Mouse (Mus musculus): ENCODE results near the gene Pycard.
"Not testable (repeated sequence)": the region's sequence is repeated elsewhere in the genome, so short reads cannot be mapped to it uniquely, and the experiment has no call there.

The Pycard gene

DNA sequence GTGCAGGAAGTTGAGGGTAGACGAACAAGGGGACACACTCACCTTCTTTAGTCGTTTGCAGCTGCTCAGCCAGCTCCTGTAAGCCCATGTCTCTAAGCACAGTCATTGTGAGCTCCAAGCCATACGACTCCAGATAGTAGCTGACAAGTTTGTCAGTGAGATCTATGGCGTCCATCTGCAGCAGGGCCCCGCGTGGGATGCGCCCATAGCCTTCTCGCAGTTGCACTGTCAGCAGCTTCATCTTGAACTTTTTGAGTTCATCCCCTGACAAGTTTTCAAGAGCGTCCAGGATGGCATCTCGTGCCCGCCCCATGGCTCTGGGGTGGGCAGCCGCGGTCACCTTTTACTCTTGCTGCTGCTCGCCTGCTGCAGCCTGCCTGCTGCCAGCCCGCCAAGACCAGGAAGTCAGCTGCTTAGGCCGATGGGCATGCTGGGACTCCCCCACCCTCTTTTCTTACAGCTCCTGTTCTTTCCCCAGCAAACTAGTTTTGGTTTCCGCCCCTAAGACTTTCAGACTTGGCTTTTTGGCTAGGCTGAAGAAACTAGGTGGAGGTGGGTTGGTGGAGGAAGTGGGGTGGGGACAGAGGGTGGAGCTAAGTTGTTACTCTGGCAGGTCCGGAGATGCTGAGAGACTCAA is at the start of gene Pycard:
TSS of gene Pycard (minus strand) at position 527 of the 637 bp plus-strand sequence.
- peak in 1 of 2 experiments; percentile 44 for DNase-seq (ENCODE audit: low spot score in 2 of 2)

DNA sequence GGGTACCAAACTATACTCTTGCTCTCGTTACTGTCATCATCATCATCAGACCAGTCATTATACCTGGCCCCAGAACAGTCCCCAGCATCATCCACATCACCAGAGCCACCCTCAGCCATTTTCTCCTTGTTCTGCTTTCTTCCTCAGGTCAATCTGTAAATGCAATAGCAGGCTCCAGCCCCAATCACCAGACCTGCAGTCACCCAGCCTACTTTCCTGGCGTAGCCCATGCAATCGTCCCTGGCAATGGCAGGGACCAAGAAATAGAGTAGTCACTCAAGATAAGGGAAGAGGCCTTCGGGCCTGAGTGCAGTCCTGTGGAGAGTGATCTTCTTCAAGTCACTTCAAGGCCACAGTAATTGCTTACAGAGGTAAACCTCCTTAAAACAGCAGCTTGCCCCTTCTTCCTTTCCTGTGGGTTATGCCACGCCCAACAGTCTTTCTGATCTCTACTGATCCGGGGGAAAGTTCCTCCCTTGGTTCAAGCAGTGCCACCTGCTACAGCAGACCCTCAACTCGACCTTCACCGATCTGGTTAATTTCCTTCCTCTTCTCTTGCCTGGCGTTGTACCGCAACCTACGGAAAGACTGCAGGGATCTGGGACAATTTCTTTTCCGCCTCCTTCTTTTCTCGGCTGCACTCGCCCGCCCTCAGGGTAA is 48.6 kb upstream of the Pycard start:
- DNase-seq (ENCODE audit: low spot score in 2 of 2), result not testable (repeated sequence)

DNA sequence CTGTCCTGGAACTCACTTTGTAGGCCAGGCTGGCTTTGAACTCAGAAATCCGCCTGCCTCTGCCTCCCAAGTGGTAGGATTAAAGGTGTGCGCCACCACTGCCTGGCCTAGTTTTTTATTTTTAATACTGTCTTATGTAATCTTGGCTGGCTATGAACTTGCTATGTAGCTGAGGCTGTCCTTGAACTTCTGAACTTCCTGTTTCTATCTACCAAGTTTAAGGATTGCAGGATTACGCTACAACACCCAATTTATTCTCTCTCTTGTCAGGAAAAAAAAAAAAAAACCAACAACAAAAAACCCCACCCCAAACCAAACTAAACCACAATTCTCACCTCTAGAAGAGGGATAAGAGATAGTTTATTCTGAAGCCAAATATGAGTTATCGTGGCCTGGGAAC is 39.9 kb upstream of the Pycard start:
- DNase-seq (ENCODE audit: low spot score in 2 of 2), result no peak

DNA sequence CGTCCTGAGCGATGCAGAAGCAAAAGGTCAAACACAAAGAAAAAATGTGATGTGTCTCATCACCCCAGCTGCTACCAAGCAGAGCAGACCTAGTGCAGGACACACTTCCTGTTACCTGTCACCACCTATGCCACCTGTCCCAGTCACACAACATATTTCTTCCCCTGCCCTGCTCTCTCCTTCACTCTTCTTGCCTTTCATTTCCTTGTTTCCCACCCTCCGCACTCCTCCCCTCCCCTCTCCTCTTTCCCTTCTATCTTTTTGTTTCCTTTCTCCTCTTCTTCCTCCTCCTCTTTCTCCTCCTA is 39.3 kb upstream of the Pycard start:
- no peak for DNase-seq (ENCODE audit: low spot score in 2 of 2)

DNA sequence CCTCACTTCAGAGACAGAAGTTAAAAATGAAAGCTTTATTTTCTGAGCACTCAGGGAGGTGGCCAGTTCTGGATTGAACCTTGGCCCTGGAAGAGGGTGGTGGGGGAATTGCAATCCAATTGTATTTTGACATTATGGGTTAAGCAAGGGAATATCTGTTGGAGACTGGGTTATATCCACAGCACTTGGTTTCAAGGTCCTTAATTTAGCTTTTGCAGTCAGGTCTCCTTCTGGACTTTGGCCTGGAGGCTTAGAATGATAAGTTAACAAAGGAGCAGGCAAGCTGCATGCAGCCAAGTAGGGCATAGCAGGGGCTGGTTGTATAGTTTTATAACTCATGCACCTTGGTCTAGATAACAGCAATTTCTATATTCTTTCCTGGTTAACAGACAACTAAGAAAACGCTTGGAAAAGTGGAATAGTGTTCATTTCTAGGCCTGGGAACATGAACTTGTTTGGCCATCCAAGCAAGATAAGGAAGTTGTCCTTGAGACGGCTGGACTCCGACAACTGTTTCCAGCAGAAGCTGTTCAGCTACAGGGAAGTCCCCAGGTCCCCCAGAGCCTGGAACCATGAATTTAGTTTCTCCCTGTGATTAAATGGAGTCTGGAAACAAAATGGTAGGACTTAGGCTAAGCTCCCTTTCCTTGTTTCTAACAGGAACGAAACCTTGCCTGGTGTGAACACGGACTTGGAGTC is 38.8 kb upstream of the Pycard start:
- no peak for DNase-seq (ENCODE audit: low spot score in 2 of 2)

DNA sequence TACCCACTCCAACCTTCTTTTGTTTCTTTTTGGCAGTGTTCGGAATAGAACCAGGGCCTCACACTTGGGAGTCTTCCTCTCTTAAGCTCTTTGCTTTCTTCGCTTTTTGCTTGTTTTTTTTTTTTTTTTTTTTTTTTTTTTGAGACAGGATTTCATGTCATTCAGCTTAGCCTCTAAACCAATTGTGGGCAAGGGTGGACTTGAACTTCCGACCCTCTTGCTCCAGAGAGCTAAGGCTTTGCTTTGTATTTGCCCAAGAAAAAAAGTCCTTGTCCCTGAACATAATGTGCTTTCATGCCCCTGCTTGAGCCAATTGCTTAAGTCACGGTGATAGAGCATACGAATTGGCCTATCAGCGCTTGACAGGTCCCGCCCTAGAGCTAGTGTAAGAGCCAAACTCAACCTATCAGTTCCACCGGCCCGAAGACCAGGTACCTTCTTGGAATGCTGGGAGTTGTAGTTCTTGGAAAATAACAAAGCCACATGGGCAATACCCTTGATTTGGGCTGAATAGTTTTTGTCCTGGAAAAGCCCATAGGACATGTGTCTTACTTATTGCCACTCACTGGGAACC is 37.8 kb upstream of the Pycard start:
- no peak for DNase-seq (ENCODE audit: low spot score in 2 of 2)

DNA sequence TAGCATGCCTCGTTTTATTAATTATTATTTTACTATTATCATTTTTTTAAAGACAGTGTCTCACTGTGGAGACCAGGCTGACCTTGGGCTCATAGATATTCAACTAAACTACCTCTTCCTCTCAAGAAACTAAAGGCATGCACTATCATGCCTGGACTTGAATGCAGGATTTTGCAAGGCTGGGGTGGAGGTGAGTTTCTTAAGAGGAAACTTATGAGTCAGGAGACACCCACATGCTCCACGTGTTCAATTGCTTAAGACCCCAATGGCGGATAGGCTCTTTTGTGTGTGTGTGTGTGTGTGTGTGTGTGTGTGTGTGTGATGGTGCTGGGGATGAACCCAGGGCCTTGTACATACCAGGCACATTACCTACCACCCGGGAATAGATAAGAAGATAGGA is 31.7 kb upstream of the Pycard start:
- DNase-seq (ENCODE audit: low spot score in 2 of 2), result no peak

DNA sequence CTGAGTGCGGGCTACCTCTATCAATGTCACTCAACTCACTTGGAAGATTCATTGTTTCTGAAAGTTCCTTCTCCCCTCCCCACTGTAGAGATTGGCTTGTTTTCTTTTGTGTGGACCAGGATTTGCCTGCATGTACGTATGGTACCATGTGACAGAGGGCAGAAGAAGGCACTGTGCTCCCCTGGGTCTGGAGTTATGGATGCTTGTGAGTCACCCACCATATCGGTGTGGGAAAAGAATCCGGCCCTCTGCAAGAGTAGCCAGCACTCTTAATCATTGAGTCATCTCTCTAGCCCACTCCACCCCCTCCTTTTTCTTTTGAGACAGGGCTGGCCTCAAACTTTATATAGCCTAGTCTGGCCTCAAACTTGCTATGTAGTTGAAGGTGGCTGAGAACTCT is 31.3 kb upstream of the Pycard start:
- DNase-seq (ENCODE audit: low spot score in 2 of 2), result no peak

DNA sequence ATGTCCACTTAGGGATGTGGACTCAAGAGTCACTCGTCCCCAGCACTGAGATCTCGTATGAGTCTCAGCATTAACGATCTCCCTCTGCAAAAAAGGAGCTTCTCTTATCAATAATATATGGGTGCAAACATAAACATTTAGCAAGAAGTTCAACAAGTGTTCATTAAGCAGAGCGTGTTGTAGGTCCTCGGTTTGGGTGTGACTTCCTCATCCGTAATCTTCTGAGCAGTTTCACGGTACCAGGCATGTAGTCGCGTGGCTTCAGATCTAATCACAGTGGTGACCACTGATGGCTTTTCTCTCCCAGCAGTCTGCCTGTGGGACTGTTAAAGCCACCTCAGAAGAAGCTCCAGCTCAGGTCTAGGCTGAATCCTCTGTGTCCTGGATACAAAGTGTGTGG is 30.7 kb upstream of the Pycard start:
- DNase-seq (ENCODE audit: low spot score in 2 of 2), result no peak

DNA sequence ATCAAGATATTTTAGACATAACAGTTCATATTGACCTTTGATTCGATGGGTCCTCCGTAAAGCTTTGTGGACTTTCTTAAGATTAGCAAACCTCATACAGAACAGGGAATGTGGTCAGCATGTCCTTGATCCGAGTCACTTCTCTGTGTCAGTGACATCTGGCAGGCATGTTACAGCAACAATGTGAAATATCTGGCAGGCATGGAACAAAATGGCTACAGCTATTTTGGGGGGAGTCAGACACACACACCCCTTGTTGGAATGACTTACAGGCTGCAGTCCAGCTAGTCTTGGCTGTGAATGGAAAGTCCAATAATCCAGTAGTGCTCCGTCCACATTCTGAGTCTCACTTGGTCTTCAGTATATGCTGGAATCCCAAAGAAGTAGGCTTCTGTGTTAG is 29.9 kb upstream of the Pycard start:
- DNase-seq (ENCODE audit: low spot score in 2 of 2), result no peak

DNA sequence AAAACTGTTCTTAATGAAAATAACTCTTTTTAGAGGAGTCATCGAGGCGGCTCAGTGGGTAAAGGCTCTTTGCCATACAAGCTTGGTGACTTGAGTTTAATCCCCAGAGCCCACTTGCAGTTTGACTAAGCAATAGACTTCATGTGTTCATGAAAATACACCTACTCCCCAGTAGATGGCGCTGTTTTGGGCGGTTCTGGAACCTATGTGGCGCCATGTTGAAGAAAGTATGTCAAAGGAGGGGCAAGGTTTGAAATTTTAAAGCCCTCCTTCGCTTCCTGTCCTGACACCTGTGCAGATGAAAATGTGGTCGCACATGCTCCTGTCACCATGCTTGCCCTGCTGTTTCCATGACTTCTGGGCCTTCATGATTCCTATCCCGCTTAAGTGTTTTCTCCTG is 29.3 kb upstream of the Pycard start:
- no peak for DNase-seq (ENCODE audit: low spot score in 2 of 2)

DNA sequence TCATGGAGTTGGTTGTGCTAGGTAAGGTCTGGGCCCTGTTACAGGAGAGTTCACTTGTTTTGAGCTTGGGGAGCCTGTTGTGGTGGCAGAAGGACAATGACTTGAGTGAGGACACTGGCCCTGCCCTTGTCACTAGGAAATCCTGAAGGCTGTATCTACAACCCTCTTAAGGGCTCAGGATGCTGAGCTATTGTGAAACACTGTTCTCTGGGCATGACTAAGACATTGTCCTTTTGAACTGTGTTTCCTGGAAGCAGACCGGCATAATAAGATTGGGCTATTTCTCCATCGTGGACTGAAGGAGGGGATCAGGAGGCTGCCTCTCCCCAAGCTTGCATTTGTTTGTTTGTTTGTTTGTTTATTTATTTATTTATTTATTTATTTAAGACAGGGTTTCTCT is 25.5 kb upstream of the Pycard start:
- DNase-seq (ENCODE audit: low spot score in 2 of 2), result no peak

DNA sequence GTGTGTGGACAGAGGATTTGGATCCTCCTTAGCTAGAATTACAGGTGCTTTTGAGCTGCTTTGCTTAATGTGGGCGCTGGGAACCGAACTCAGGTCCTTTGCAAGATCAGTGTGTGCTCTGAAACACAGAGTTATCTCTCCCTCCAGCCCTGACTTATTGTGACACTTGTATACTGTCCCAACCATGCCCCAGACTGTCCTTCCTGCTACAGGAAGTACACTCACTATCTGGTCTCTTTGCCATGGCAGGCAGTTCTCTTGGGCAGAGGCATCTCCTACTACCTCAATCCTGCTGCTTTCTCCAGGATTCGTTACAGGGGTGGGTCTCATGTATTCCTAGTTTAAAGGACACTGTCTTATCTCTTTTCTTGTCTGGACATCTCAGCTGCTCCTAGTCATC is 24.6 kb upstream of the Pycard start:
- DNase-seq (ENCODE audit: low spot score in 2 of 2), result no peak

DNA sequence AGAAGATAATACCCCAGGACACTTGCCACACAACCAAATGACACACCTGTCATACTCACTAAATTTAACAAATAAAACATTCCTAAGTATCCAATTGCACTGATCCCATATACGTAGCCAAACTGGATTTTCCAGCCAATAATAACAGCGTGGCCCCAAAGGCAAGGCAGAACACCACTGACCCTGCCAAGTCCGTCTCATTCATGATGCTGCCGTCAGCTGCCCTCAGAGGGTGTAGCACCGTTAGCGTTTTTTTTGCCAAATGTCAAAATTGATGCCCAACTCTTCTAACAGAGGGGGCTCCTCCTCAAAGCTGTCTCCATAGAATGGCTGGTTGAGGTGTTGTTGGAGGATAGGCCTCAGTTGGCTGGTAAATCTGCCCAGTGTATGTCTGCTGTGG is 23.0 kb upstream of the Pycard start:
- no peak for DNase-seq (ENCODE audit: low spot score in 2 of 2)

DNA sequence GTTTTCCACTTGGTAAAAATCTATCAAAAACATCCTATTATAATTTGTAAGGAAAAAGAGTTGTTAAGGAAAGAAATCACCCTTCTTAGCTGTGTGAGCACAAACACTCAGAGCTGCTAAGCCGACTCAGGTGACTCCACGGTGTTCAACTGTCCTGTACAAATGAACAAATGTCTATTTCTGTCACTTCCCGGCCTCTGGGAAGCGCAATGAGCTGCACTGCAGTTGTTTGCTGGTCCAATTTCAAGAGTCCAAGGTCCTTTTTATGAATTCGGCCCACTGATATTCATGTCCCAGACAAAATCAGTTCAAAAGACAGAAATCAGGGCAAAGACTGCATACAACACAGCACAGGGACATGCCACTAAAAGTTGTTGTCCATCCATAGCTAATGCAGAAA is 22.5 kb upstream of the Pycard start:
- DNase-seq (ENCODE audit: low spot score in 2 of 2), result not testable (repeated sequence)

DNA sequence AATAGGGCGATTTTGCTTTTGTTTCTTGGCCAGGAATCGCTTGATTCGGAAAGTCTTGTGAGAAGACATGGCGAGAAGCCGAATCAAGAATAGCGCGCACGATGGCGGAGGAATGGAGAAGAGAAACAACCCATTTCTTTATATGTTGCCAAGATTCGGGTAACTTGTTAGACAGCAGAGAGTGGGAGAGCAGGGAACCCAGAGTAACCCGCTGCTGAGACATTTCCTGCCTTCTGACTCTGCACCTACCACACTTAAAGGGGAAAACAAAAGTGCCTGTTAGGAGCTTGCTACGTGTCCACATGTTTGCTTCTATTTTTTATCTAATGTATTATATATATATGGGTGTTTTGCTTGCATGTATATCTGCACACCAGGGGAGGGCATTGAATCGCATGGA is 19.4 kb upstream of the Pycard start:
- no peak for DNase-seq (ENCODE audit: low spot score in 2 of 2)

DNA sequence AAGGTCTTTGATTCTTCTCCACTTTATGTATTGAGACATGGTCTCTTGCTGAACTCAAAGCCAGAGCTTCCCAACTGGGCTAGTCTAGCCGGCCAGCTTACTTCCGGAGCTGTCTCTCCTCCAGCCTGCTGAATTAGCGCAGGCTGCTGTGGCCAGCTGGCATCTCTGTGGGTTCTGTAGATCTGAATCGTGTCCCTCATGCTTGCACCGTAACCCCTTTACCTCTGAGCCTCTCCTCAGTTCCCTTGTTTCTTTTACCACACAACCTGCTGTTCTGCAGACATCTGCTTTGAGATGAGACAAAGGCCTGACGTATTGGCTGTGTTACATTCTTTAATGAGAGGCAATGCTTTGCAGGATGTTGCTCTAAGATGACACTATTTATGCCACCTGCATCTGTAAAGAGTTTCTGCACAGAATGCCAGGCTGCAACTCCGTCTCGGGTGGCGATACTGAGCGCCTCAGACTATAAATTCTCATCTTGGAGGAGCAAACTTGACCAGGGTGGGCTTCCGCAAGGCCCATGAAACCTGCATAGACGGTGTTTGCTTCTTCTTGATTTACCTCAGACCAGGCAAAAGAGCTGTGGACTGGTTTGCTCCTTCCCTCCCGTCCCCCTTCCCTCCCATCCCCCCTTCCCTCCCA is 18.6 kb upstream of the Pycard start:
- no peak for DNase-seq (ENCODE audit: low spot score in 2 of 2)

DNA sequence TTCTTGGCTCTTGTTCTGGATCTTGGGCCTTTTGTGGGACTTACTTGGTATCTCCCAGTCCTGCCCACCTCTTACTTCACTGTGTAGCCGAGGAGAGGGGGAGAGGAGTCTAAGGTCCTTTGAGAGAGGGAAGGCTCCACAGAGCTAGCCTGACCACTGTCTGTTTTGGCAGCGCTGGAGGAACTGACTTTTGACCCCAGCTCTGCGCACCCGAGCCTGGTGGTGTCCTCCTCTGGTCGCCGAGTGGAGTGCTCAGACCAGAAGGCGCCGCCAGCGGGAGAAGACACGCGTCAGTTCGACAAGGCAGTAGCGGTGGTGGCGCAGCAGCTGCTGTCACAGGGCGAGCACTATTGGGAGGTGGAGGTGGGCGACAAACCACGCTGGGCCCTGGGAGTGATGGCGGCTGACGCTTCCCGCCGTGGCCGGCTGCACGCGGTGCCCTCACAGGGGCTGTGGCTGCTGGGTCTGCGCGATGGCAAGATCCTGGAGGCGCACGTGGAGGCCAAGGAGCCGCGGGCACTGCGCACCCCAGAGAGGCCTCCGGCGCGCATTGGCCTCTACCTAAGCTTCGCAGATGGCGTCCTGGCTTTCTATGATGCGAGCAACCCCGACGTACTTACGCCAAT is 16.2 kb upstream of the Pycard start:
- DNase-seq (ENCODE audit: low spot score in 2 of 2), result no peak

DNA sequence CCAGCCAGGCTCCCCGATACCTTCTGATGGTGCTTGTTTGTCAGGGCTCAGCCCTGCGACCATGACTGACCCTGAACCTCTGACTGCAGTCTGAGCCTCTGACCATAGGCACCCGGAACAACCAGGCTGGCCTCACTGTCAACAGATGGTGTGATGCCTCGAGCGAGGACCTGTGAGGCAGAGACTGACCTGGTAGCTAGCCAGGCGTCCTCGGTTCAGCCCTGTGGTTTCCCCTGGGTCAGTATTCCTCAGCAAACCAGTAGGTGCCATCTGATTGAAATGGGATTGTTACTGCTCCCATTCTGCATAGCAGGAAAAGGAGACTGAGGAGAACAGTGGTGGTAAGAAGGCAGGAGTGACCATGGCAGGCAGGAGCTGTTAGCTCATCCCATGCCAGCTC is 12.5 kb upstream of the Pycard start:
- DNase-seq (ENCODE audit: low spot score in 2 of 2), result no peak

DNA sequence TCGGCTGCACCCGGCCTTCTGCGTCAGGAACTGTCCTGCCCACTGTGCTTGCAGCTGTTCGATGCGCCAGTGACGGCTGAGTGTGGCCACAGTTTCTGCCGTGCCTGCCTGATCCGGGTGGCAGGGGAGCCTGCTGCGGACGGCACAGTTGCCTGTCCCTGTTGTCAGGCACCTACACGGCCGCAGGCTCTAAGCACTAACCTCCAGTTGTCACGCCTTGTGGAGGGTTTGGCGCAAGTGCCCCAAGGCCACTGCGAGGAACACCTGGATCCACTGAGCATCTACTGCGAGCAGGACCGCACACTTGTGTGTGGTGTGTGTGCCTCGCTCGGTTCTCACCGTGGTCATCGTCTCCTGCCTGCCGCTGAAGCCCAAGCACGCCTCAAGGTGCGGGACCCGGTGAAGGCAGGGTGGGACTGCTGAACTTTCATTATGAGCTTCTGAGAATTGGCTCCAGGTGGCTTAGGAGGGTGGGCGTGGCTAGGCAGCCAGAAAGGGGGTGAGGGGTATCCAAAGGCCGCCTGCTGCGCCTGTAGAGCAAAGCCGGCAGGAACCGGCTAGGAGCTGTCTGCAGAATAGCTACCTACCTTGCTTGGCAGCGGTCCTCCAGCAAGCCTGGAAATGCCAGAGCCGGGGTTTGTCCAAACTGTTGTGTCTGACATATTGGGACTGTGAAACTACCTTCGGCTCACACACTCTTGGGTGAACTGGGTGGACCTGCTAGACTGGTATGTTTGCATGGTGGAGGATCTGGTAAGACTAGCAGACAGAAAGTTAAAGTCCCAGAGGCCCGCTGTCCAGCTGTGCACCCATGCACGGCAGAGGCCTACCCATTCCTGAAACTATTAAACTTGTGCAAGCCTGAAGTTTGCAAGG is 11.1 kb upstream of the Pycard start:
- no peak for DNase-seq (ENCODE audit: low spot score in 2 of 2)

DNA sequence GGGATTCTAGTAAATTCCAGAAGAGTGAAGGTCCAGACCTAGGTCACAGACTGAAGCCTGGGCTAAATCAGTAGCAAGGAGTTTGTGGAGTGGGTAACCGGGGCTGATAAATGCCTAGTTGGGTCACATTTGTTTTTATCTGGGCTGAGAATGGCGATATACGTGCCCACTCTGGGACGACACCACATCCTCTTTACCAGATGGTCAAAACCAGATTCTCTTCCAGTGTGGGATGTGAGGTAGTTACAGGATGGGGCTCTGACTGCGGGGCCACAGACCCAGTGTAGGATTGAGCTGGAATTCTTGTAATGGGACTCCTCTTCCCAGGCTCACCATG is 10.5 kb upstream of the Pycard start:
- no peak for DNase-seq (ENCODE audit: low spot score in 2 of 2)

All from right cerebral cortex, adult 2 months (tissue).